Mouse (Mus musculus) testis, adult 2 months (tissue): ENCODE measurements around the gene Prl7c1.

Experiments
- CTCF ChIP-seq: fragments of 200-500 bp; IDR thresholded peaks from 2 replicates; pipeline ENCODE4 v1.5.1; 2012; ENCODE audit warnings: low read depth, mild to moderate bottlenecking, inconsistent platforms, low read length, moderate library complexity; ENCODE audit not compliant: control insufficient read depth, insufficient read depth, insufficient replicate concordance
- POLR2A ChIP-seq: fragments of 200-500 bp; IDR thresholded peaks from 2 replicates; pipeline ENCODE4 v1.6.1; 2012; ENCODE audit warnings: low read depth, mild to moderate bottlenecking, inconsistent platforms, low read length, moderate library complexity; ENCODE audit not compliant: control insufficient read depth

DNA sequence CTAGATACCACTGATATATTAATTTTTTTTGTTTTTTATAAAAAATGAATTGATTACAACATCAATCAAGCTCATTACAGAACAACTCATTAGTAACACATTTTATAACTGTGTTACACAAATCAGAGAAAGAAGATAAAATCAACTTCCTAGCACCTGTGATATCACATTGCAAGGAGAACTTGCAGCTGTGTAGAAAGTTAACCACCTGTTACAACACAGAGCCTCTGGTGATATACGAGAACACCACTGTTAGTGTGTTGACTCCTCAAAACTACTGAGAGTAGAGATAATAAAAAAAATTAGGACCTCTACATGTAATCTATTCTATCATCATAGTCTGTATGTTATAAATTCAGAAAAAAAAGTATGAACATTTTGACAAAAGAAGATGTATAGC, 22.2 kb upstream of the Prl7c1 start:
- no peak for TF ChIP-seq CTCF
- TF ChIP-seq POLR2A = no peak
